Mouse (Mus musculus): Measurements from ENCODE around the gene Prdm11. TPM values are rescaled to one million over a fixed set of nuclear protein-coding genes. Genes with fewer than 3 reads are reported as not detected.

Gene Prdm11
- polyA plus RNA-seq, 1 experiment from 2014 or later = 5.5 TPM

- peak overlapping the region; percentile 9; the same call in 1 of the 2 replicates for H3K27ac ChIP-seq (ENCODE audit: low read length)
- H3K27me3 ChIP-seq (ENCODE audit: control insufficient read depth, insufficient read depth, low read depth, low read length) = no peaks in the 10 kb centered on the region
- H3K36me3 ChIP-seq (ENCODE audit: control insufficient read depth, insufficient read depth, low read length) = peaks cover 22% of the 10 kb centered on the region
- H3K4me2 ChIP-seq (ENCODE audit: low read depth, low read length) = no peak overlapping the region
- no peak for ATAC-seq (ENCODE audit: low read depth)
- no peaks in the 10 kb centered on the region for H3K9me3 ChIP-seq (ENCODE audit: control insufficient read depth, low read length)
- peaks cover 24% of the 10 kb centered on the region for H3K4me1 ChIP-seq (replicated peaks; ENCODE audit: control insufficient read depth, insufficient read depth, low read length)
- WGBS = 49% methylated on average over 4 of the region's 4 CpGs
- H3K4me3 ChIP-seq (ENCODE audit: low read length) = no peak overlapping the region
- no peak overlapping the region for H3K9ac ChIP-seq (ENCODE audit: low read length)
Observed at GRCm38 (mm10) chr2:92983273-92983620, 62.7 kb downstream of the Prdm11 start.

- no peak overlapping the region for H3K4me3 ChIP-seq (ENCODE audit: low read length)
- H3K27me3 ChIP-seq (ENCODE audit: control insufficient read depth, insufficient read depth, low read depth, low read length) = no peaks in the 10 kb centered on the region
- peak; percentile 29; the same call in 1 of the 2 replicates for ATAC-seq (ENCODE audit: low read depth)
- H3K9me3 ChIP-seq (ENCODE audit: control insufficient read depth, low read length) = no peaks in the 10 kb centered on the region
- H3K27ac ChIP-seq (ENCODE audit: low read length) = peak overlapping the region; percentile 9; the same call in 1 of the 2 replicates
- H3K4me1 ChIP-seq (replicated peaks; ENCODE audit: control insufficient read depth, insufficient read depth, low read length) = peaks cover 20% of the 10 kb centered on the region
- WGBS = 48% methylated on average over 8 of the region's 8 CpGs
- peaks cover 24% of the 10 kb centered on the region for H3K36me3 ChIP-seq (ENCODE audit: control insufficient read depth, insufficient read depth, low read length)
- no peak overlapping the region for H3K4me2 ChIP-seq (ENCODE audit: low read depth, low read length)
- H3K9ac ChIP-seq (ENCODE audit: low read length) = no peak overlapping the region
Observed at GRCm38 (mm10) chr2:92982591-92983272, 63.2 kb downstream of the Prdm11 start.

GRCm38 (mm10) chr2:92980165-92980564 is 65.8 kb downstream of the Prdm11 start:
- peaks cover 27% of the 10 kb centered on the region for H3K36me3 ChIP-seq (ENCODE audit: control insufficient read depth, insufficient read depth, low read length)
- no peaks in the 10 kb centered on the region for H3K27me3 ChIP-seq (ENCODE audit: control insufficient read depth, insufficient read depth, low read depth, low read length)
- no peak overlapping the region for H3K4me2 ChIP-seq (ENCODE audit: low read depth, low read length)
- no peaks in the 10 kb centered on the region for H3K9me3 ChIP-seq (ENCODE audit: control insufficient read depth, low read length)
- no peak for ATAC-seq (ENCODE audit: low read depth)
- WGBS = 89% methylated on average over 10 of the region's 10 CpGs
- no peak overlapping the region for H3K27ac ChIP-seq (ENCODE audit: low read length)
- H3K9ac ChIP-seq (ENCODE audit: low read length) = no peak overlapping the region
- no peak overlapping the region for H3K4me3 ChIP-seq (ENCODE audit: low read length)
- H3K4me1 ChIP-seq (replicated peaks; ENCODE audit: control insufficient read depth, insufficient read depth, low read length) = peaks cover 5% of the 10 kb centered on the region; the same call in 1 of the 2 replicates

GRCm38 (mm10) chr2:92975031-92975790 is 70.8 kb downstream of the Prdm11 start:
- Histone ChIP-seq H3K27ac (ENCODE audit: low read length) (peak overlapping the region; percentile 47), H3K9me3 (ENCODE audit: control insufficient read depth, low read length) (no peaks in the 10 kb centered on the region), H3K4me1 (replicated peaks; ENCODE audit: control insufficient read depth, insufficient read depth, low read length) (no peaks in the 10 kb centered on the region; the same call in 1 of the 2 replicates), H3K4me2 (ENCODE audit: low read depth, low read length) (no peak overlapping the region), H3K27me3 (ENCODE audit: control insufficient read depth, insufficient read depth, low read depth, low read length) (no peaks in the 10 kb centered on the region), H3K36me3 (ENCODE audit: control insufficient read depth, insufficient read depth, low read length) (peaks cover 56% of the 10 kb centered on the region), H3K4me3 (ENCODE audit: low read length) (no peak overlapping the region), H3K9ac (ENCODE audit: low read length) (no peak overlapping the region)
- peak; percentile 74 for ATAC-seq (ENCODE audit: low read depth)
- WGBS = 68% methylated on average over 14 of the region's 14 CpGs

- no peak overlapping the region for H3K4me2 ChIP-seq (ENCODE audit: low read depth, low read length)
- peaks cover 3% of the 10 kb centered on the region; the same call in 1 of the 2 replicates for H3K4me1 ChIP-seq (replicated peaks; ENCODE audit: control insufficient read depth, insufficient read depth, low read length)
- no peak overlapping the region for H3K27ac ChIP-seq (ENCODE audit: low read length)
- 92% methylated on average over 20 of the region's 20 CpGs for WGBS
- H3K9ac ChIP-seq (ENCODE audit: low read length) = no peak overlapping the region
- no peaks in the 10 kb centered on the region for H3K9me3 ChIP-seq (ENCODE audit: control insufficient read depth, low read length)
- H3K4me3 ChIP-seq (ENCODE audit: low read length) = no peak overlapping the region
- H3K27me3 ChIP-seq (ENCODE audit: control insufficient read depth, insufficient read depth, low read depth, low read length) = no peaks in the 10 kb centered on the region
- ATAC-seq (ENCODE audit: low read depth) = no peak
- peaks cover 45% of the 10 kb centered on the region for H3K36me3 ChIP-seq (ENCODE audit: control insufficient read depth, insufficient read depth, low read length)
Observed at GRCm38 (mm10) chr2:92973646-92974045, 72.3 kb downstream of the Prdm11 start.

GRCm38 (mm10) chr2:92972071-92972470 is 73.9 kb downstream of the Prdm11 start:
- no peak overlapping the region for H3K4me2 ChIP-seq (ENCODE audit: low read depth, low read length)
- H3K27ac ChIP-seq (ENCODE audit: low read length) = no peak overlapping the region
- peaks cover 40% of the 10 kb centered on the region for H3K36me3 ChIP-seq (ENCODE audit: control insufficient read depth, insufficient read depth, low read length)
- peaks cover 14% of the 10 kb centered on the region for H3K4me1 ChIP-seq (replicated peaks; ENCODE audit: control insufficient read depth, insufficient read depth, low read length)
- H3K9ac ChIP-seq (ENCODE audit: low read length) = no peak overlapping the region
- H3K4me3 ChIP-seq (ENCODE audit: low read length) = no peak overlapping the region
- 88% methylated on average over 17 of the region's 17 CpGs for WGBS
- no peaks in the 10 kb centered on the region for H3K9me3 ChIP-seq (ENCODE audit: control insufficient read depth, low read length)
- H3K27me3 ChIP-seq (ENCODE audit: control insufficient read depth, insufficient read depth, low read depth, low read length) = no peaks in the 10 kb centered on the region
- ATAC-seq (ENCODE audit: low read depth) = no peak

GRCm38 (mm10) chr2:92971536-92971935 is 74.4 kb downstream of the Prdm11 start:
- Histone ChIP-seq H3K36me3 (ENCODE audit: control insufficient read depth, insufficient read depth, low read length) (peaks cover 39% of the 10 kb centered on the region), H3K4me2 (ENCODE audit: low read depth, low read length) (no peak overlapping the region), H3K9me3 (ENCODE audit: control insufficient read depth, low read length) (no peaks in the 10 kb centered on the region), H3K4me3 (ENCODE audit: low read length) (no peak overlapping the region), H3K4me1 (replicated peaks; ENCODE audit: control insufficient read depth, insufficient read depth, low read length) (peaks cover 16% of the 10 kb centered on the region), H3K27me3 (ENCODE audit: control insufficient read depth, insufficient read depth, low read depth, low read length) (no peaks in the 10 kb centered on the region), H3K27ac (ENCODE audit: low read length) (no peak overlapping the region), H3K9ac (ENCODE audit: low read length) (no peak overlapping the region)
- 77% methylated on average over 8 of the region's 8 CpGs for WGBS
- no peak for ATAC-seq (ENCODE audit: low read depth)

GRCm38 (mm10) chr2:92971069-92971468 is 74.9 kb downstream of the Prdm11 start:
- H3K27ac ChIP-seq (ENCODE audit: low read length) = no peak overlapping the region
- H3K9me3 ChIP-seq (ENCODE audit: control insufficient read depth, low read length) = no peaks in the 10 kb centered on the region
- no peaks in the 10 kb centered on the region for H3K27me3 ChIP-seq (ENCODE audit: control insufficient read depth, insufficient read depth, low read depth, low read length)
- H3K36me3 ChIP-seq (ENCODE audit: control insufficient read depth, insufficient read depth, low read length) = peaks cover 35% of the 10 kb centered on the region
- H3K4me3 ChIP-seq (ENCODE audit: low read length) = no peak overlapping the region
- ATAC-seq (ENCODE audit: low read depth) = no peak
- no peak overlapping the region for H3K9ac ChIP-seq (ENCODE audit: low read length)
- peaks cover 21% of the 10 kb centered on the region for H3K4me1 ChIP-seq (replicated peaks; ENCODE audit: control insufficient read depth, insufficient read depth, low read length)
- no peak overlapping the region for H3K4me2 ChIP-seq (ENCODE audit: low read depth, low read length)
- WGBS = 72% methylated on average over 9 of the region's 9 CpGs

GRCm38 (mm10) chr2:92967839-92968166 is 78.2 kb downstream of the Prdm11 start:
- Histone ChIP-seq H3K27me3 (ENCODE audit: control insufficient read depth, insufficient read depth, low read depth, low read length) (no peaks in the 10 kb centered on the region), H3K4me3 (ENCODE audit: low read length) (no peak overlapping the region), H3K9me3 (ENCODE audit: control insufficient read depth, low read length) (no peaks in the 10 kb centered on the region), H3K36me3 (ENCODE audit: control insufficient read depth, insufficient read depth, low read length) (peaks cover 10% of the 10 kb centered on the region), H3K4me1 (replicated peaks; ENCODE audit: control insufficient read depth, insufficient read depth, low read length) (peaks cover 21% of the 10 kb centered on the region), H3K4me2 (ENCODE audit: low read depth, low read length) (peak overlapping the region; percentile 38), H3K27ac (ENCODE audit: low read length) (peak overlapping the region; percentile 90), H3K9ac (ENCODE audit: low read length) (no peak overlapping the region)
- WGBS = 33% methylated on average over 4 of the region's 4 CpGs
- ATAC-seq (ENCODE audit: low read depth) = peak; percentile 58; the same call in 1 of the 2 replicates
